8 mouse cellular contexts compared by ENCODE assay signal in genomic region chr8:102553348-102553935, GRCm38 (mm10).
DNase-seq lines count a peak whose midpoint lies in the region; ATAC-seq lines count a peak whose summit lies in the region.

No protein-coding gene starts in this region.

- ATAC-seq in kidney, embryonic 15.5 days (replicated peaks; ENCODE audit: low FRiP score) = peak; percentile 86
- ATAC-seq in hindbrain, embryonic 12.5 days (ENCODE audit: low FRiP score) = no peak
- ATAC-seq in limb, embryonic 12.5 days (ENCODE audit: insufficient number of reproducible peaks, insufficient read depth, low FRiP score, low TSS enrichment, low read depth) = peak; percentile 77

- WGBS in kidney, embryonic 15.5 days = 20% methylated on average over 9 of the region's 9 CpGs
- WGBS in hindbrain, embryonic 12.5 days = 46% methylated on average over 9 of the region's 9 CpGs
- WGBS in limb, embryonic 12.5 days = 8% methylated on average over 9 of the region's 9 CpGs

- H3K4me1 ChIP-seq in kidney, embryonic 15.5 days = peaks cover 15% of the 10 kb centered on the region
- no peaks in the 10 kb centered on the region for H3K4me1 ChIP-seq in hindbrain, embryonic 12.5 days
- H3K4me1 ChIP-seq in limb, embryonic 12.5 days (replicated peaks) = peaks cover 18% of the 10 kb centered on the region

- H3K4me3 ChIP-seq in kidney, embryonic 15.5 days (replicated peaks) = no peak overlapping the region
- H3K4me3 ChIP-seq in hindbrain, embryonic 12.5 days = no peak overlapping the region
- no peak overlapping the region for H3K4me3 ChIP-seq in limb, embryonic 12.5 days (replicated peaks)

- DNase-seq in kidney, adult 8-10 months = no peak
- peak; percentile 77 for DNase-seq in embryo, embryonic 11 days
- no peak for DNase-seq in adrenal gland, adult 8-10 months
- DNase-seq in cerebellum, postnatal 36 days = no peak
- DNase-seq in spleen, postnatal 36 days (ENCODE audit: low spot score in 2 of 2) = no peak

- no peaks in the 10 kb centered on the region for H3K27me3 ChIP-seq in kidney, embryonic 15.5 days
- H3K27me3 ChIP-seq in hindbrain, embryonic 12.5 days = no peaks in the 10 kb centered on the region
- no peaks in the 10 kb centered on the region for H3K27me3 ChIP-seq in limb, embryonic 12.5 days

- H3K9me3 ChIP-seq in kidney, embryonic 15.5 days (replicated peaks) = no peaks in the 10 kb centered on the region
- H3K9me3 ChIP-seq in hindbrain, embryonic 12.5 days (replicated peaks) = no peaks in the 10 kb centered on the region
- H3K9me3 ChIP-seq in limb, embryonic 12.5 days = no peaks in the 10 kb centered on the region

- H3K4me2 ChIP-seq in kidney, embryonic 15.5 days = peak overlapping the region; percentile 19; the same call in 1 of the 2 replicates
- no peak overlapping the region for H3K4me2 ChIP-seq in hindbrain, embryonic 12.5 days (replicated peaks)
- H3K4me2 ChIP-seq in limb, embryonic 12.5 days = peak overlapping the region; percentile 39

- no peaks in the 10 kb centered on the region for H3K36me3 ChIP-seq in kidney, embryonic 15.5 days
- H3K36me3 ChIP-seq in hindbrain, embryonic 12.5 days = no peaks in the 10 kb centered on the region
- H3K36me3 ChIP-seq in limb, embryonic 12.5 days = no peaks in the 10 kb centered on the region

- peak overlapping the region; percentile 90 for H3K27ac ChIP-seq in kidney, embryonic 15.5 days
- H3K27ac ChIP-seq in hindbrain, embryonic 12.5 days = peak overlapping the region; percentile 45; the same call in 1 of the 2 replicates
- peak overlapping the region; percentile 95 for H3K27ac ChIP-seq in limb, embryonic 12.5 days

- H3K9ac ChIP-seq in kidney, embryonic 15.5 days = no peak overlapping the region
- no peak overlapping the region for H3K9ac ChIP-seq in hindbrain, embryonic 12.5 days
- no peak overlapping the region for H3K9ac ChIP-seq in limb, embryonic 12.5 days (replicated peaks)

Comparison
In these comparisons a context has a peak if more than half of its experiments do, and no peak if none do; other contexts are left out.
1. H3K27ac ChIP-seq: peak in every context shown above with its lines; median percentile 95 in limb, embryonic 12.5 days; 90 in kidney, embryonic 15.5 days; 45 in hindbrain, embryonic 12.5 days.